Mouse (Mus musculus): ENCODE results near the gene Il21. TPM values are rescaled to one million over a fixed set of nuclear protein-coding genes. Genes with fewer than 3 reads are reported as not detected.

Gene Il21
- polyA plus RNA-seq, 1 experiment from 2014 or later: not detected

DNA sequence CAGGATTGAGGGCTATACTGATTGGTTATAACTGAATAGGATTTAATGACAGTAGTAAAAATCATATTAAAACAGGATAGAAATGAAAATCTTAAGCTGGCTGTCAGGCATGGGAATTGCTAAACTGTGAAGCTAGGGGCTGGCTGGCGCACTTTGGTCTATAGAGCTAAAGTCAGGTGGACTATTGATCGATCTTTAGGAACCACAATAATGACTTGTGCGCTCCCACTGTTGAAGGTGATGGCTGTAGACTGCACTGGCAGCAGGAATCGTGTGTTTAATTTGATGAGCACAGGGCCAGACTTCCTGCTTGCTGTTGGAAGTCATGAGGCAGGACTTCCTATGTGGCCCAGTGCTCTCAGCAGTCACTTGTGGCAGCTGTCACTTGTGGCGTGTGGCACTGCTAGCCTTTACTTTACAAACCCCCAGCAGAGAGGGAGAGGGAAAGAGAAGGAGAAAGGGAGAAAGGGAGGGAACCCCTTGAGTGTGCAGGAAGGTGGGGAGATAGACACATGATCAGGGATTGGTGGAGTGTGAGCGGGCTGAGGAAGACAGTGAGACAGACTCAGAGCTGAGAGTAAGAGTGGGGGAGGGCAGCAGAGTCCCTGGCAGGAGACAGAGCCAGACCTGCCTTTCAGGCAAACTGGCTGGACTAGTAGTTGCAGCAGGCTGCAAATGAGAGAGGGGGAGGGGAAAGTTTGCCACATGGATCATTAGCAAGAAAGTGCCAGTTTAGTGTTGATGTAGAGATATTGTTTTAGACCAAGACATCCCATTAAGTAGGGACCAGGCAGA is 31.1 kb downstream of the Il21 start:
- 49% methylated on average over 6 of the region's 6 CpGs for WGBS
- no peak overlapping the region for H3K4me3 ChIP-seq (ENCODE audit: low read length)
- no peaks in the 10 kb centered on the region for H3K9me3 ChIP-seq (ENCODE audit: low read length)
- no peak overlapping the region for H3K27ac ChIP-seq (ENCODE audit: low read length)
- H3K4me1 ChIP-seq (ENCODE audit: insufficient read depth, low read length): no peaks in the 10 kb centered on the region
- ATAC-seq (ENCODE audit: low FRiP score, low TSS enrichment): no peak
- no peak overlapping the region for H3K9ac ChIP-seq (replicated peaks; ENCODE audit: low read length)
- H3K27me3 ChIP-seq (ENCODE audit: insufficient read depth, low read length): no peaks in the 10 kb centered on the region
- no peak overlapping the region for H3K4me2 ChIP-seq (replicated peaks; ENCODE audit: low read depth, low read length)
- H3K36me3 ChIP-seq (ENCODE audit: insufficient read depth, low read length): no peaks in the 10 kb centered on the region

- no peak for ATAC-seq (ENCODE audit: low FRiP score, low TSS enrichment)
- H3K36me3 ChIP-seq (ENCODE audit: insufficient read depth, low read length): no peaks in the 10 kb centered on the region
- H3K9me3 ChIP-seq (ENCODE audit: low read length): no peaks in the 10 kb centered on the region
- no peak overlapping the region for H3K27ac ChIP-seq (ENCODE audit: low read length)
- H3K4me1 ChIP-seq (ENCODE audit: insufficient read depth, low read length): no peaks in the 10 kb centered on the region
- WGBS: 86% methylated on average over 5 of the region's 5 CpGs
- H3K27me3 ChIP-seq (ENCODE audit: insufficient read depth, low read length): no peaks in the 10 kb centered on the region
- H3K4me3 ChIP-seq (ENCODE audit: low read length): no peak overlapping the region
- no peak overlapping the region for H3K9ac ChIP-seq (replicated peaks; ENCODE audit: low read length)
- H3K4me2 ChIP-seq (replicated peaks; ENCODE audit: low read depth, low read length): no peak overlapping the region
These were observed 34.1 kb downstream of the Il21 start for GRCm38 (mm10) chr3:37198302-37198701.

- Histone ChIP-seq H3K27ac (ENCODE audit: low read length) (no peak overlapping the region), H3K4me1 (ENCODE audit: insufficient read depth, low read length) (no peaks in the 10 kb centered on the region), H3K4me3 (ENCODE audit: low read length) (no peak overlapping the region), H3K9me3 (ENCODE audit: low read length) (no peaks in the 10 kb centered on the region), H3K4me2 (replicated peaks; ENCODE audit: low read depth, low read length) (no peak overlapping the region), H3K9ac (replicated peaks; ENCODE audit: low read length) (no peak overlapping the region), H3K27me3 (ENCODE audit: insufficient read depth, low read length) (no peaks in the 10 kb centered on the region), H3K36me3 (ENCODE audit: insufficient read depth, low read length) (no peaks in the 10 kb centered on the region)
- 54% methylated on average over 2 of the region's 2 CpGs for WGBS
- no peak for ATAC-seq (ENCODE audit: low FRiP score, low TSS enrichment)
These were observed 40.5 kb downstream of the Il21 start for GRCm38 (mm10) chr3:37191953-37192352.

DNA sequence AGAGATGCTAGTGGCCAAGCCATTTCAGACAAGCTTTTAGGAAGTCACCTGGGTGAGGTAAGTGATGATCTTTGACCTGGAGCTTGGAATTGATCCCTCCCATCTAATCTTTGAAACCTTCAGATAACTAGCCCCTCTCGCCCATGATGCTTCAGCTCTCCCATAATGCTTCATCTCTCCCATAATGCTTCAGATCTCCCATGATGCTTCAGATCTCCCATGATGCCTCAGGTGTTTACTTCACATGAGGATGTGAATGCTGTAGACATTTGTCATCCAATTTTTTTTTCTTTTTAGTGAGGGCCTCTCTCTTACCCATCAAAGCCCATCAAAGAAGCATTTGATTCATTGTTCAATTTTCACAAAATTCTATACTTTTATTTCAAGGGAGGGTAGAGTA is 46.9 kb downstream of the Il21 start:
- ATAC-seq (ENCODE audit: low FRiP score, low TSS enrichment): no peak
- Histone ChIP-seq H3K36me3 (ENCODE audit: insufficient read depth, low read length) (no peaks in the 10 kb centered on the region), H3K9me3 (ENCODE audit: low read length) (no peaks in the 10 kb centered on the region), H3K4me2 (replicated peaks; ENCODE audit: low read depth, low read length) (no peak overlapping the region), H3K9ac (replicated peaks; ENCODE audit: low read length) (no peak overlapping the region), H3K4me1 (ENCODE audit: insufficient read depth, low read length) (peaks cover 5% of the 10 kb centered on the region; the same call in 1 of the 2 replicates), H3K27me3 (ENCODE audit: insufficient read depth, low read length) (no peaks in the 10 kb centered on the region), H3K4me3 (ENCODE audit: low read length) (no peak overlapping the region), H3K27ac (ENCODE audit: low read length) (no peak overlapping the region)
- WGBS: 92% methylated on average over 1 of the region's 1 CpGs

DNA sequence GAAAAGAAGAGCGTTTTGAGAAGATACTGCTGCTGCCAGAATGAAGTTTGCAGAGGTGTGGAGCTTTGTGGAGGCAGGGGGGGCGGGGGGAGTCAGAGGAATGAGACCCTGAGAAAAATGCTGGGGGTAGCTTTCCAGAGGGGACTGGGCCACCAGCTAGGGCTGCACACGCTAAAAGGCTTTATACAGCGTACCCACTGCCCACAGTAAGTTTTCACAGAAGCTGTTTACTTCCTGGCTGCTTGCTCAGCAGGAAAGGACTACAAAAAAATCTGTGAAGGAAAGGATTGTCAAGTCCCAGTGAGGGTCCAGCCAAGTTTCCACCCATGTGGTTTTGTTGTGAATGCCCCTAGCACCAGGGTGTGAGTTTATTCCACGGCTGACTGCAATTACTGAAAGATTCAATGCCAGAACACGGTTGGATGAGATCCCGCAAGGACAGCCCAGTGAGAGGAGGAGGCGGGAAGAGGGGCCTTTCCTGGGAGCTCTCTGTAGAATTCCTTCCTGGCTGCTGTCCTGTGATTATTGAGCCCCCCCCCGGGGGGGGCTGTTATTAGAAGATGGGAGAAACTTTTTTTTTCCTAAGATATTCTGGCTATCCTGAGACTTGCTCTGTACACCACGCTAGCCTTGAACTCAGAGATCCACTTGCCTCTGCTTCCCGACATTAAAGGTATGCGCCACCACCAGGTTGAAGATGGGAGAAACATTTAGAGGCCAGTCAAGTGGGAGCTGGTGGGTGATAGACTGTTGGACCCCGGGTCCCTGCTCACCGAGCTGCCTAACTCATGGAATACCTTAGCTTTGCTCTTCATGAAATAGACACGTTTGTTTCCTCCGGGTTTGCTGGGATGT is 49.8 kb downstream of the Il21 start:
- Histone ChIP-seq H3K27ac (ENCODE audit: low read length) (no peak overlapping the region), H3K27me3 (ENCODE audit: insufficient read depth, low read length) (no peaks in the 10 kb centered on the region), H3K4me3 (ENCODE audit: low read length) (no peak overlapping the region), H3K9ac (replicated peaks; ENCODE audit: low read length) (no peak overlapping the region), H3K36me3 (ENCODE audit: insufficient read depth, low read length) (no peaks in the 10 kb centered on the region), H3K9me3 (ENCODE audit: low read length) (no peaks in the 10 kb centered on the region), H3K4me1 (ENCODE audit: insufficient read depth, low read length) (peaks cover 5% of the 10 kb centered on the region; the same call in 1 of the 2 replicates), H3K4me2 (replicated peaks; ENCODE audit: low read depth, low read length) (no peak overlapping the region)
- WGBS: 56% methylated on average over 16 of the region's 16 CpGs
- no peak for ATAC-seq (ENCODE audit: low FRiP score, low TSS enrichment)

DNA sequence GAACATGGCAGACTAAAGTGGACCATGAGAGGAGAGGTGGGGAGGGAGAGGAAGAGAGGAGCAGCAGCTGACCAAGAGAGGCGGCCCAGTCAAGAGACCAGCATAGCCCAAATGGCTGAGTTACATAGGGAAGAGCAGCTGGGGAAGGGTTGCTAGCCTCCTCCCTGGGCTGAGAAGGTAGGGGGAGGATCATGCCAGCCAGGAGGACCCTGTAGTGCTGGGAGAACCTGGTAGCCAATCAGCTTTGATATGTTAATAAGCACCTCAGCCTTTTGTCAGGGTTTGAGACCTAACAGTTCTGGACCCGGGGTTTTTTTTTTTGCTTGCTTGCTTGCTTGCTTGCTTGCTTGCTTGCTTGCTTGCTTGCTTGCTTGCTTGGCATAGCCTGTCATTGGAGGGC is 51.4 kb downstream of the Il21 start:
- 24% methylated on average over 2 of the region's 2 CpGs for WGBS
- Histone ChIP-seq H3K4me1 (ENCODE audit: insufficient read depth, low read length) (peaks cover 5% of the 10 kb centered on the region; the same call in 1 of the 2 replicates), H3K9ac (replicated peaks; ENCODE audit: low read length) (no peak overlapping the region), H3K9me3 (ENCODE audit: low read length) (no peaks in the 10 kb centered on the region), H3K4me3 (ENCODE audit: low read length) (no peak overlapping the region), H3K27ac (ENCODE audit: low read length) (no peak overlapping the region), H3K27me3 (ENCODE audit: insufficient read depth, low read length) (no peaks in the 10 kb centered on the region), H3K36me3 (ENCODE audit: insufficient read depth, low read length) (no peaks in the 10 kb centered on the region), H3K4me2 (replicated peaks; ENCODE audit: low read depth, low read length) (no peak overlapping the region)
- 0 out of 2 replicates have a peak, but pooled peaks have one; percentile 49 for ATAC-seq (ENCODE audit: low FRiP score, low TSS enrichment)

DNA sequence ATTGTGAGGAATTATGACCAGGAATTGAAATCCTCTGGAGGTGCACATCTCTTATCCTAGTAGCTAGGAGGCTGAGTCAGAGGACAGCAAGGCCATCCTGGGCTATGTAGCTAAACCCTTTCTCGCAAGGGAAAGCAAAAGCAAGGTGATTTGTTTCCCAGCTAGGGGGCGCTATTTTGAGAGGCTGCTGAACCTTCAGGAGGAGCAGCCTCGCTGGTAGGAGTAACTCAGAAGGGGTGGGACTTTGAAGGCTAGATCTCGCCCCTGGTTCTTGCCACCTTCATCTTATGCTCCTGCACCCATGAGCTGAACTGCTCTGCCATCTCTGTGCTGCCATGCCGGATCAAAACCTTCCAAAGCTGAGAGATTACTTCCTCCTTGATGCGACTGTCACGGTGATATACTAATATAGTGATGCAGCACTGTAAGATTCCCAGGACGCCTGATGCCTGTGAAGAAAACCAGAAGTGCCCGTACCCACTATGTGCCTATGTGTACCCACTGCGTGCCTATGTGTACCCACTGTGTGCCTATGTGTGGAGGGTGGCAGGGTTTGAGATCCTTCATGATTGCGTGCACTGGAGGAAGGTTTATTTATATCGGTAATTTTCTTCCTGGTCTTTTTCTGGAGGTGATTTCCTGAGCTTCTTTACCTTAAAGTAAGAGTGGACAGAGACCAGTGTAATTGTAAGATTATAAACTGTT is 52.2 kb downstream of the Il21 start:
- WGBS: 86% methylated on average over 12 of the region's 12 CpGs
- Histone ChIP-seq H3K4me2 (replicated peaks; ENCODE audit: low read depth, low read length) (no peak overlapping the region), H3K4me1 (ENCODE audit: insufficient read depth, low read length) (peaks cover 5% of the 10 kb centered on the region; the same call in 1 of the 2 replicates), H3K27me3 (ENCODE audit: insufficient read depth, low read length) (no peaks in the 10 kb centered on the region), H3K4me3 (ENCODE audit: low read length) (no peak overlapping the region), H3K9ac (replicated peaks; ENCODE audit: low read length) (no peak overlapping the region), H3K36me3 (ENCODE audit: insufficient read depth, low read length) (no peaks in the 10 kb centered on the region), H3K27ac (ENCODE audit: low read length) (no peak overlapping the region), H3K9me3 (ENCODE audit: low read length) (no peaks in the 10 kb centered on the region)
- no peak for ATAC-seq (ENCODE audit: low FRiP score, low TSS enrichment)

GRCm38 (mm10) chr3:37179472-37179871 is 53.0 kb downstream of the Il21 start:
- Histone ChIP-seq H3K27me3 (ENCODE audit: insufficient read depth, low read length) (no peaks in the 10 kb centered on the region), H3K36me3 (ENCODE audit: insufficient read depth, low read length) (no peaks in the 10 kb centered on the region), H3K4me2 (replicated peaks; ENCODE audit: low read depth, low read length) (no peak overlapping the region), H3K27ac (ENCODE audit: low read length) (no peak overlapping the region), H3K4me3 (ENCODE audit: low read length) (no peak overlapping the region), H3K4me1 (ENCODE audit: insufficient read depth, low read length) (peaks cover 5% of the 10 kb centered on the region; the same call in 1 of the 2 replicates), H3K9ac (replicated peaks; ENCODE audit: low read length) (no peak overlapping the region), H3K9me3 (ENCODE audit: low read length) (no peaks in the 10 kb centered on the region)
- ATAC-seq (ENCODE audit: low FRiP score, low TSS enrichment): no peak
- 73% methylated on average over 9 of the region's 9 CpGs for WGBS

DNA sequence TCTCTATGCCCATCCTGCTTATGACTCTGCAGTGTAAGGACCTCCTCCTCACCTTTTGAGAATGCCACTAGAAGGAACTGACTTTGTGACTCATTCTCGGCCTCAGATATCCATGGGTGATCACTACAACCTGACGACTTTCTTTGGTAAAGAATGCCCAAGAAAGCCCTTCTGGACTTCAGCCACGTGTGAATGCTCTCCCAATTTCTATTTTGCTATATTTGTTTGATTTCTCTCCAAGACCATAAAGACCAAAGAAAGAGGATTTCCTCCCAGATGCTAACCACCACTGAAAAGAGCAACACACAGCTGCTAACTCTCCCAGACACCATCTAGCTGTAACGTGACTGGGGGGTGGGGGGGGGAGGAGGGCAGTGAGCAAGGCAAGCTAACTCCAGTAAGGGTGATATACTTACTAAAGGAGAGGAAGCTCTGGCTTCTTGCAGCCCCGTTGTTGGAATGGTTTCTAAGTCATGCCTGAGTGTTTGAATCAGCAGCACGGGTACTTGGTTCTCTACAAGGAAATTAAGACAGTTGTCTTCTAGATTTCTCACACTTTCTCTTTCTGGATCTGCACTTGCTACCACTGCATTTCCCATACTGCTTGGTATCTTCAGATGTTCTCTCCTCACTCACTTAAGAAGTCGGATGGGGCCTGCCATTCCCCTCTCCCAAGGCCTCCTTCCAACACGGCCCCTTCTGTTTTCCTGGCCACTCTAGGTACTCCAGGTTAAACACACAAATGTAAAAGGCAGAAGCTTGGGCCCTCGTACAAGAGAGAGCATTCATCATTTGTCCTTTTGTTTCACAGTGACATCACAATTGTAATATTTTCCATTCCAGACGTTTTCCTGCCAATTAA is 57.5 kb downstream of the Il21 start:
- no peak for ATAC-seq (ENCODE audit: low FRiP score, low TSS enrichment)
- H3K27me3 ChIP-seq (ENCODE audit: insufficient read depth, low read length): no peaks in the 10 kb centered on the region
- H3K27ac ChIP-seq (ENCODE audit: low read length): no peak overlapping the region
- no peaks in the 10 kb centered on the region for H3K9me3 ChIP-seq (ENCODE audit: low read length)
- H3K9ac ChIP-seq (replicated peaks; ENCODE audit: low read length): no peak overlapping the region
- no peaks in the 10 kb centered on the region for H3K4me1 ChIP-seq (ENCODE audit: insufficient read depth, low read length)
- no peak overlapping the region for H3K4me3 ChIP-seq (ENCODE audit: low read length)
- no peaks in the 10 kb centered on the region for H3K36me3 ChIP-seq (ENCODE audit: insufficient read depth, low read length)
- WGBS: 65% methylated on average over 10 of the region's 10 CpGs
- H3K4me2 ChIP-seq (replicated peaks; ENCODE audit: low read depth, low read length): no peak overlapping the region
